Mouse (Mus musculus): ENCODE measurements around the gene Hs2st1. TPM values are rescaled to one million over a fixed set of nuclear protein-coding genes. Genes with fewer than 3 reads are reported as not detected.

Gene Hs2st1
- total and polyA plus RNA-seq, 3 experiments = 17.6 to 36.4 (median 29.7) TPM

- Histone ChIP-seq H3K36me3 (replicated peaks in 1 of 2; ENCODE audit: control insufficient read depth in 1 of 2, insufficient read depth in 1 of 2, low read length in 1 of 2) (peaks cover 10 to 47% of the 10 kb centered on the region in 2 experiments), H3K27me3 (replicated peaks) (no peaks in the 10 kb centered on the region), H3K79me2 (replicated peaks; ENCODE audit: control insufficient read depth, extremely low read depth, insufficient read depth, poor library complexity, severe bottlenecking) (no peaks in the 10 kb centered on the region), H3K9me3 (replicated peaks; ENCODE audit: low read length) (no peaks in the 10 kb centered on the region), H3K4me1 (ENCODE audit: control insufficient read depth in 1 of 2, insufficient read depth in 2 of 2) (peaks cover 2 to 25% of the 10 kb centered on the region in 2 experiments; a peak in 3 of 4 replicates), H3K9ac (ENCODE audit: insufficient read depth, low read depth) (no peak overlapping the region), H3K27ac (ENCODE audit: insufficient read depth, low read depth) (no peak overlapping the region), H3K4me3 (replicated peaks in 1 of 3; ENCODE audit: low read depth in 2 of 3, low read length in 2 of 3, poor library complexity in 1 of 3) (no peak overlapping the region), H3K4me2 (ENCODE audit: insufficient read depth, low read depth, poor library complexity, severe bottlenecking) (no peak overlapping the region)
- dilution Hi-C loops (cut with MboI; ENCODE audit: extremely low pct_ligation_motif_present, extremely low pct_unique_long_range_greater_than_20kb, low sequenced_read_pairs) (no loop called here), in situ Hi-C loops (cut with MboI; ENCODE audit: low pct_ligation_motif_present, low pct_unique_long_range_greater_than_20kb, low sequenced_read_pairs) (loop anchor here (10.0 kb wide), 1 partner anchor 249 kb away; no protein-coding TSS in a partner anchor)
- TF ChIP-seq IRF4 (IDR thresholded peaks at IDR 0.05; ENCODE audit: low read depth, low read length) (peak; percentile 26; the same call in 1 of the 2 replicates), EP300 (IDR thresholded peaks at IDR 0.05; ENCODE audit: low read length) (peak; percentile 67), MYC (IDR thresholded peaks at IDR 0.05; ENCODE audit: low read depth, low read length) (no peak), ETS1 (conservative IDR thresholded peaks at IDR 0.05; ENCODE audit: low read depth, low read length) (peak; percentile 56)
- peak; percentile 40 for DNase-seq (ENCODE audit: extremely low read depth)
Measured at GRCm38 (mm10) chr3:144466108-144466678, 103.8 kb downstream of the Hs2st1 start.

- H3K4me2 ChIP-seq (ENCODE audit: insufficient read depth, low read depth, poor library complexity, severe bottlenecking) = no peak overlapping the region
- in situ Hi-C loops (cut with MboI; ENCODE audit: low pct_ligation_motif_present, low pct_unique_long_range_greater_than_20kb, low sequenced_read_pairs) = loop anchor here (10.0 kb wide), 1 partner anchor 252 kb away; no protein-coding TSS in a partner anchor
- no peak overlapping the region for H3K27ac ChIP-seq (ENCODE audit: insufficient read depth, low read depth)
- no peaks in the 10 kb centered on the region for H3K27me3 ChIP-seq (replicated peaks)
- DNase-seq (ENCODE audit: extremely low read depth) = no peak
- dilution Hi-C loops (cut with MboI; ENCODE audit: extremely low pct_ligation_motif_present, extremely low pct_unique_long_range_greater_than_20kb, low sequenced_read_pairs) = no loop called here
- no peaks in the 10 kb centered on the region for H3K79me2 ChIP-seq (replicated peaks; ENCODE audit: control insufficient read depth, extremely low read depth, insufficient read depth, poor library complexity, severe bottlenecking)
- H3K4me3 ChIP-seq (replicated peaks in 1 of 3; ENCODE audit: low read depth in 2 of 3, low read length in 2 of 3, poor library complexity in 1 of 3) = no peak overlapping the region
- peaks cover 13 to 52% of the 10 kb centered on the region in 2 experiments for H3K36me3 ChIP-seq (replicated peaks in 1 of 2; ENCODE audit: control insufficient read depth in 1 of 2, insufficient read depth in 1 of 2, low read length in 1 of 2)
- H3K9me3 ChIP-seq (replicated peaks; ENCODE audit: low read length) = no peaks in the 10 kb centered on the region
- H3K9ac ChIP-seq (ENCODE audit: insufficient read depth, low read depth) = no peak overlapping the region
- peaks cover 5 to 42% of the 10 kb centered on the region in 2 experiments; a peak in 3 of 4 replicates for H3K4me1 ChIP-seq (ENCODE audit: control insufficient read depth in 1 of 2, insufficient read depth in 2 of 2)
- TF ChIP-seq TBP (conservative IDR thresholded peaks at IDR 0.05; ENCODE audit: low read depth, low read length) (no peak), ZKSCAN1 (IDR thresholded peaks at IDR 0.05; ENCODE audit: borderline replicate concordance, low read depth, low read length) (no peak), KAT2A (IDR thresholded peaks at IDR 0.05; ENCODE audit: insufficient replicate concordance, low read length) (no peak), GABPA (IDR thresholded peaks at IDR 0.05; ENCODE audit: insufficient replicate concordance, low read depth, low read length) (no peak), ZC3H11A (IDR thresholded peaks at IDR 0.05; ENCODE audit: low read depth, low read length) (no peak), TCF12 (IDR thresholded peaks at IDR 0.05; ENCODE audit: low read depth, low read length) (no peak), MYC (IDR thresholded peaks at IDR 0.05; ENCODE audit: low read depth, low read length) (no peak), SIN3A (IDR thresholded peaks at IDR 0.05; ENCODE audit: low read length) (no peak), E2F4 (IDR thresholded peaks at IDR 0.05; ENCODE audit: insufficient replicate concordance, low read depth, low read length) (no peak), EP300 (IDR thresholded peaks at IDR 0.05; ENCODE audit: low read length) (no peak)
Measured at GRCm38 (mm10) chr3:144462679-144463078, 107.3 kb downstream of the Hs2st1 start.

All from CH12.LX (cell line).